Mouse (Mus musculus) kidney, postnatal 36 days (tissue): ENCODE measurements at regions not wholly inside any gene's neighbourhood (a gene's known extent, or its start where the extent isn't known, plus 50 kb on each side); places are given as distances from the start of the nearest gene placed in this dataset.
"Not testable (repeated sequence)": the region's sequence is repeated elsewhere in the genome, so short reads cannot be mapped to it uniquely, and the experiment has no call there.

ENCODE experiments used
- DNase-seq, 2 experiments: peaks; one replicate each; pipeline ENCODE4 v3.0.0; 2021 to 2022; ENCODE audit warnings: mixed read lengths in 2 of 2

DNA sequence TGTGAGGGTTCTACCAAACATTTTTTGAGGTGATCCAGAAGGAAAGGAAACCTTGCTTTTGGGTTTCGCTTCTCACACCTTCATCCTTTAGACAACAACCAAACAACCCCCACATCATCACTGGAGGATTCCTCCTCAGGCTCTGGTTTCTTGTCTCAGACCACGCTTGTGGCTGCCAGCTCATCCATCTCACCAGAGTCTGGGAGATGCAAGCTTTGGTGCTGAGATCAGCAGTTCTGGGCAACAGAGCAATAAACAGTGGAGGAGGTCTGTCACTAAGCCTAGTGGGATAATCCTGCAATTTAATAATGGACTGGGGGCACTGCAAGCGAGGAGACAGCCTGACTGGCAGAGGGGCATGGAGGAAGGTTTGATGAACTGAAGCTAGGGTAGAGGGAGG, 146.3 kb upstream of the Camk1g start:
- DNase-seq = no peak

DNA sequence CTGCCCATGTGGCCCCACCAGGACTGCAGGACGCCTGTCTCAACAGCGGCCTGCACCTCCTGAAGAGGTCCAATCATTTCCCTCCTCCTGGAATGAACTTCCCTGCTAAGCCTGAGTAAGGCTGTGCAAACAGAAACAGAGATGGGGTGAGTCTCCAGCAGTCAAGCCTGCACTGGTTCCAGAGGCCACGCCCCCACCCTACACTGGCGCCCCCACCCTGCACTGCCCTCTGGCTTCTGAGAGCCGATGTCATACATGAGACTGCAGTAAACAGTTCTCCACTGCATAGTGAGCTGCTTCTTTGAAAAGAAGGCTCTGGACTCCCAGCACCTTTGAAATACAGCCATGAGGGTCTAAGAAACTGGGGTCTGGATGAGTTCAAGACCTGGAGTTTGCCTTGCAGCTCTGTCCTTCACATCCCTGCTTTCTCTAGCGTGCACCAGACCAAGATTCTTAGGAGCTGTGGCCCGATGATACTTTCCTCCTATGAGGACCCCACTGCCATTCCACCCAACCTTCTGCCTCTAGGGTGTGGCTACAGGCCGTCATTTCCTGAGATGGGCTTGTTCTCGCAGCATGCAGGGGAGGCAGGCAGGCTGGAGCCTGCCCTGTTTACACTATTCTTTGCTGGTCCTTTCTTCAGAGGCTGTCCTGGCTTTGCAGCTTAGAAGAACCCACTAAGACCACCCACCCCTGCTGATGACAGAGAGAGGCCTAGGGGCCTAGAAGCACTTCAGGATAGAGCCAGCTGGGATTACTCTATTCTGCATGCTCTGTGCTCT, 144.0 kb upstream of the Camk1g start:
- peak in 1 of 2 experiments; percentile 28 for DNase-seq

DNA sequence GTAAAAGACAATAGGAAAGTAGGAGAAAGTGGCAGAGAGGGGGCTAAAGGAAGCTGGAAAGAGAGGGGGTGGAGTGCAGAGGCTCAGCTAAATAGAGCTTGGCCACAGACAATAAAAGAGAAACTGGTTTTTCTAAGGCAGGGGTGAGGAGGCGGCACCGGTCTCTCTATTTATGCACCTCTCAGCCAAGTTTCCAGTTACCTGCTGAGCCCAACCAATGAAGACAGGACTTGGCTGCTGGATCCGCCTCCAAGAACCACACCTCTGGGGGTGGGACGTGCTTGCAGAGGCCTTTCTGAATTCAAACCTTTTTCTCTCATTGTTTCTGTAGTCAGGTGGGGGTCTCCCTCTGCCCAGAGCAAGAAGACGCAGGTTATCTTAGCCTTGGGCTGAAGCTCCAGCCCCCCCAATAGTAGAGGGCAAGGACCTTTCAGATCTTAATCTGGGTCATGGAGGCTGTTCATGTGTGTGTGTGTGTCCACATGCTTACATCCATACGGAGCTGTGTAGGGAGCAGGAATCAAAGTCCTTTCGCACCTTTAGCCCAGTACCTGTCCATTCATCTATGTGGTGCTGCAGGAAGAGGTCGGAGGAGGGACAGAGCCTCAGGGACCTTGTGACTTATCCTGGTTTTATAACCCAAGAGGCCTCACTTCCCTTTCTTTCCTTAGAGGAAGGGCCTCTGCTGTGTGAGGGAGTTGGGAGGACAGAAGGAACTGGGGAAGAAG, 140.1 kb upstream of the Camk1g start:
- DNase-seq = peak; percentile 25 to 34

DNA sequence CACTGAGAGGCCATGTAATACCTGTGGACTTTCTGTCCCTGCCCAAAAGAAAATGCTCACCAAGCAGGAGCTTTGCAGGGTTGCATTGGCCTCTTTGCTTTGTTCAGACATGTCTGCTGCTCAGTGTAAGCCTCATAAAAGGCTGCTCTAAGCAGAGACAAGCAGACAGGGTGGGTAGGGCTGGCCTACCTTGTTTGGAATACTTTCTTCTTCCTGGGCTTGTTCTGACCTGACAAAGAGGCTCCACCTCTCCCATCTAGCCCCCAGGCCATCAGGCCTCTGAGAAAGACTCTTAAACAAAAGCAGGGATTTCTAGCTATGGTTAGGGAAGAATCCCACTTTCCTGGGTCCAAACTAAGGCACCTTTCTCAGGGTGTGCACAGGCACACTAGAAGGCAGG, 138.2 kb upstream of the Camk1g start:
- DNase-seq = no peak

DNA sequence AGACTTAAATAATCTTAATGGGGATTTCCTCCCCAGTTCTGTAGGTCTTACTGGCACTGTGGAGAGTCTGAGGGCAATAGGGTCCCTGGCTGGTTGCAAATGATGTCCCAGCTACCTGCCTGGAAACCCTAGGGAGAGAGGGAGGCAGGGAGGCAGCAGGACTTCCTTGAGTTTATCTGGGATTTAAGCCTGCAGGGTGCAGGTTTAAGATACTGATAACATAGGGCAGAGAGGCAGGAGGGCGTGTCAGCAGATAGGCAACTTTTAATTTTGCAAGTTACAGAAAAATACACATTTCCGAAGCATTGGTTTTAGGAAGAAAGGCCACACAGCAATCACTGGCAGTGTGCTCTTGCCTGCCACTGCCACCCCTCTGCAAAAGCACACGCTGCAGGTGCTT, 136.9 kb upstream of the Camk1g start:
- DNase-seq = no peak

DNA sequence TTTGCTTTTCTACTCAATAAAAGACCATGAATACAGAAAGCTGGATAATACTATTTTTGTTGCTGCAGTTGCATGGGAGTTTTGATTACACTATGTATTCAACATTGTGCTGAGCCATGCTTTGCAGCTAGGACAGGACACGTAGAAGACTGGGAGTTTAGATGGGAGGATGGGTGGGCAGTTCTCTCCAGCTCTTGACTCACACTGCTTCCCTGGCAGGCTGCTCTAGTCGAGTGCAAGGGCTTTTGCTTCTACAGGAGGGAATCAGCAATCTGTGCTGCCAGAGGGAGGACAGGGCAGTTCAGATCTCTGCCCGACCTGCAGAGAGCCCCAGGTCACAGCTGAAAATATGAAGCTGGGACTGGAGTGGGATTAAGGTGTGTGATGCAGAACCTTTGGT, 135.3 kb upstream of the Camk1g start:
- no peak for DNase-seq

DNA sequence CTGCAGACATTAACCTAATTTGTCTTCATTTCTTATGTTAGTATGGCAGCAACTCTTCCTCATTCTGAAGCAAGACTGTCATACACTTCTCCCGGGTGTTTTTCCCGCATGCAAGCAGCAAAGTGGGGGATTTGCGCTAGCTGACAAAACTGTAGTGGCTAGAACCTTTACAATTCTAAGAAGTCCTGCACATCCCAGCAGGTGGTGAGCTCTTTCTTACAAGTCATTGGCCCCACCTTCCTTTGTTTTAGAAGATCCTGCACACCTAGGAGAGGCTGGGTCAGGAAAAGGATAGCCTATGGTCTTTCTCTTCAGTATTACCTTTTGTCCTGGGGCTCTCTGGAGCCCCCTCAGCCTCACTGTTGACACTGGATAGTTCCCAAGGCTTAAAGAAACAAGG, 134.5 kb upstream of the Camk1g start:
- no peak for DNase-seq

DNA sequence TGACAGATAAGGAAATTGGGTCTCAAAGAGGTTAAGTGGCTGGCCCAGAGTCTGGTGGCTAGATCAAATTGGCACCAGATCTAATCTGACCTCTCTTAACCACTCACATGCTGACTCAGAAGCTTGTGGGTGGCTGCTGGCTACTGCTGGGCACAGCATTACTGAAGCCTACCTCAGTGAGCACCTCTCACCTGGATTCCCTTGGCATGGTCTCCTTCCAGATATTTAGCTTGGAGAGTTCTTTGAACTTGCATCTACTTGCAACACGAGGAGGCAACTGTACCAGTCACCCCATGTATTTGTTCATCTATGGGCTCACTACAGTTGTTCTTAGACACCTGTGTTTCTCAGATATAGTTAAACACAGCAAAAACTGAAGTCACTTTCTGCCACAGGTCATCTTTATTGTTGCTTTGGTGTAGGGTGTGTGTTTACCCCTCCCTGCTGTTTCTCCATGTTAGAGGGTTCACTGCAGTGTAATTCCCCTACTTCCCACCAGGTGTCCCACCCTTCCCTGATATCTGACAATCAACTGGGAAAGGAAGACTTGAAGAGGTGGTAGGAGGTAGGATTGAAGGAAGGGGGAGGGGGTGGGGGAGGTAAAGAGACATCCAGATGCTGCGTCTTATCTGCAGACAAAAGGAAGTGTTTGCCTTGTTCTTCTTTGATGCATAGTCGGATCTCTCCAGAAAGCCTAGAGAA, 133.7 kb upstream of the Camk1g start:
- DNase-seq = peak; percentile 53 to 77

DNA sequence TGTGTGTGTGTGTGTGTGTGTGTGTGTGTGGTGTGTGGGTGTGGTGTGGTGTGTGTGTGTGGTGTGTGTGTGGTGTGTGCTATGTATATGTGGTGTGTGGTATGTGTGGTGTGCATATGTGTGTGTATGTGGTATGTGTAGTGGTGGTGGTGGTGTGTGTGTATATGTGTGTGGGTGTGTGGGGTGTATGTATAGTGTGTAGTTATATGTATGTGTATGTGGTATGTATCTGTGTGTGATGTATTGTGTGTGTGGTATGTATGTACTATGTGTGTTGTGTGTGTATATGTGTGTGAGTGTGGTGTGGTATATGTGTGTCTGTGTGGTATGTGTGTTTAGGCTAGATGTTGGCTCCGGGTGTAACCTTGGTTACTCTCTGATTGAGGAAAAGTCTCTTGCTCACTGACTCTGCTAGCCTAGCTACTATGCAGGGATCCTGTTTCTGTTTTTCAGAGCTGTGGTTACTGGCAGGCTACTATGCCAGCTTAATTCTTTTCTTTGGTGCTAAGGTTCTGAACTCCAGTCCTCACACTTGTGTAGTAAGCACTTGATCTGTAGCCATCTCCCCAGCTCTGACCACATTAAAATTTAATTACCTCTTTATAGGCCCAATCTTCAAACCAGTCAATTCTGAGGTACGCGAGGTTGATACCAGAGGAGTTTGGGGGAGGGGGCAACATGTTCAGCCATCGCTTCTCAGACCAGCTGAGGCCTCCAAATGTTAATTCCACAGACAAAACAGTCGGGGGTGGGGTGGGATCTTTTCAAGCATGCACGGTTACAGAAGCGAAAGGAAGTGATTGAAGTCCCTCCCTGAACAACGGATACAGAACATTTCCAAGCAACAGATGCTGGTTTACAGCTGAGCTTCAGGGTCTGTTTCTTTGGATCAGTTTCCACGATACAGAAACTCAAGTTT, 126.4 kb upstream of the Camk1g start:
- no peak for DNase-seq

DNA sequence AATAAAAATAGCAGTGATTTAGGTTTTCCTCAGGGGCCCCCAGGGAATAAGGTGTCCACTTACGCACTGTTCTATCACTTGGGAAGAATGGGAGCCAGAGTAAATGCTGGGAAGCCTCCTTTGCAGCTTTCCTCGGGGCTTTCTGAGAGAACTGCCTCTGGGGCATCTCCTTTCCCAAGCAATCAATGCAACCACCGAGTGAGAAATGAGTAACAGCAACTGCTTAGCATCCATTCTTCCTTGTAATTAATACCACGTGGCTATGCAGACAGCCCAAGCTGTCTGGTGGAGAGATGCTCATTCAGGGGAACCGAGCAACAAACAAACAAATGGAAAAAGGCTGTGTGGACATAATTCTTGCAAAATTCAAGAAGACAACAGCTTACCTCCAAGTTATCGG, 117.9 kb upstream of the Camk1g start:
- no peak for DNase-seq

DNA sequence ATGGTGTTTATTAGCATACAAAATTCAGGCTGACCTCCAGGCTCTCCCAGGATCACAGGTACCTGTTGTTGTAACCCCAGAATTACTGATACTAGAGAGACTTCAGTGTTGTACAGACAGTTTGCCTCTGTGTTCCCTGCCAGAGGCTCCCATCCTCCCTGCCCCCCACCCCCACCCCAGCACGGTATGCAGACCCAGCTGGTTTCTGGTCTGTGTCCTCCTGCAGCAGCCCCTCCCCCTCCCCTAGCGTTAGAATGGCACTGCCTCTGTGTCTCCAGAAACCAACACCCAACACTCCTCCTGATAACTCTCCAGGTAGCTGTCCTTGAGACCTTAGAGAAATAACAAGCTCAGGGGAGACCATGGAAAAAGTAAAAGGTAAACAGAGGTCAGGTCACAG, 116.6 kb upstream of the Camk1g start:
- DNase-seq = not testable (repeated sequence)

DNA sequence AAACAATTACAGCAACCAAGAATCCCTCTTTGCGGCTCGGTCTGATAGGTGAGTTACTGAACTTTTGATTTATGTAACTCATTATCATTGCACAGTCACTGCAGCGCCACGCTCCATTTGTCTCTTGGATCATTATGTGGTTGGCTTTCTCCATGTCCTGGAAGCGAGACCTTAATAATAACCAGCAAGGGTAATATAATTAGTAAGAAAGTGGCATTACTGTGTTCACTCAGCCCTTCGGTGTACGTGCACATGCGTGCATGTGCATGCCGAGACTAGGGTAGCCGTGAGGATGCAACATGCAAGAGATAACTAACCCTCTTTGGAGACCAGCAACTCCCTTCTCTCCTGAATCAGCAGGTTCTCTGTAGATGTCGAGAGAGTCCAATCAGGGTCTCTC, 114.9 kb upstream of the Camk1g start:
- DNase-seq = no peak

DNA sequence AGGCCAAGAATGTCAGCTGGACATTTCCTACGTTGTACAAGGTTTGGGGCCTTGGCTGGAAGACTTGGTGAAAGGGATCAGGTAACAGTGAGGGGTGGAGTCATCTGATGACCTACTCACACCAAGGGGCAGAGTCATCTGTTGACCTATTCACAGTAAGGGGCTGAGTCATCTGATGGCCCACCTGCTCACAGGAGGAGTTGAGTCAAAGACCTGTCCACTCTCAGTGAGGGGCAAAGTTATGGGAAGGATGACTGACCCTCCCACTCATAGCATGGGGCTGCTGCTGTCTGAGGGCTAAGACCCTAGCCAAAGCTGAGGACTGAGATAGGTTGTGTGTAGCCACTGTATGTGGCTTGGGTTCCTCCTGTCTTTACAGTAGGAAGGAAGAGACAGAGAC, 107.2 kb upstream of the Camk1g start:
- no peak for DNase-seq

DNA sequence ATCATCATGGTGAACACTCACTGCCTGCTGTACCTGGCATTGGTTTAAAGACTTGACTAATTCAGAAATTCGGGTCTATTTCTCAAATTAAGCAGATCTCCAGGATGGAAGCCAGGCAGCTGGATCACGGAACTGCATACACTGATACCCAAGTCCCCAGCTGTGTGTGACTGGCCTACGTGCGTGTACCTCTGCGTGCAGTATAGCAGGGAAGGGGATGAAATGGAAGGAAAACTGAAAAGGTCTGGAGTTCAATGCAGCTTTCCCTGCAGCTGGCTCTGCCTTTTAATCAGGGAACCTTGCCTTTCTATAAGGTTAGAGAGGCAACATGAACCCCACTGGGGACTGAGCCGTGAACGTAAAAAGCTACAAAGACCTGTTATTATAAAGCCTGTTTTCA, 106.7 kb upstream of the Camk1g start:
- DNase-seq = no peak

DNA sequence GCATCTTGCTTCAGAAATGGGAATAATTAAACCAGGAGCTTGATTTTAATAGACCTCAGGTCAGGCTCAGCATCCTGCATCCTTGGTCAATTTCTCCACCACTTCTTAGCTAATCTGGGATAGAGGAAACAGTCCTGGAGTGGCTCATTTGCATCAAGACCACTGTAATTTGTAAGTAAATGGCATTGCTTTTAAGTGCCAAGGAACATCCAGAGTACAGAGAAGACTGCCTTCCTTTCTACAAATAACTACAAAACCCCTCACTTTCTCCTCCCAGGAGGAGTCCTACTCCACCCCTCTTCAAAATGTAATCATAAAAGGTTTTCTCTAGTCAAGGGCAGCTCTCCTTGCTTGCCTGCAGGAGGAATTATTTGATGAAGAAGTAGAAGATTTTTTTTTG, 96.2 kb upstream of the Camk1g start:
- DNase-seq = no peak

DNA sequence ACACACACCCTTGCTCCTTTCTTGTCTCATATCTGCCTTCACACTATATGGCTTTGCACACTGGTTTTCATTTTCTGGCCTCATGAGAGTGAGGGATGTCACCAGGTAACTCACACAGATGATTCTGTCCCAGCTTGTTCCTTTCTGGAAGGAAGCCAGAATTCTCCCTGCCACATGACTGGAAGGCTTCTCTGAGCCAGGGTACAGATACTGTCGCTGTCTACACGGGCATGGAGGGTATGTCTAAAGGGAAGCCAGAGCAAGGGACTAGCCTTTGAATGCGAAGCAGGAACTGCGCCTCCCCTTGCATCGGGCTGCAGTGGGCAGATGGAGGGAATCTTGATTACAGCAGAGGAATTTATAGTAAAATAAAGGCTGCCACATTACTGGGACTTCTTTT, 89.6 kb upstream of the Camk1g start:
- DNase-seq = no peak

DNA sequence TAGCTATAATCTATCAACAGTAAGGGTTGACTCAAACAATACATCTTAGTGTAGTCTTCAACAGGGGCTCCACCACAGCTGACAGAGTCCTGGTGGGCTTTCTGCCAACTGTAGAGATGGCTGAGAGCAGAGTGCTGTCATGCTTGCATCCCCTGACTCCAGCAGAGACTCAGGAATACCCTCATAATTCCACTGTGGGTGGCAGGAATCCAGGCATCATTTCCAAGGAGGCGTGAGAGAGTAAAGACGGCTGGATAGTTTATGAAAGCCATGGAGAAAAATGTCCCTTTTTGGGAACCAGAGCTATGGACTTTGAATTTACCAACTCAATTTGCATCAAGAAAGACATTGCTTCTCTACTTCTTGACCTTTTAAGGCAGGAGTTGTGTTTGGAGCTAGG, 87.8 kb upstream of the Camk1g start:
- DNase-seq = no peak

DNA sequence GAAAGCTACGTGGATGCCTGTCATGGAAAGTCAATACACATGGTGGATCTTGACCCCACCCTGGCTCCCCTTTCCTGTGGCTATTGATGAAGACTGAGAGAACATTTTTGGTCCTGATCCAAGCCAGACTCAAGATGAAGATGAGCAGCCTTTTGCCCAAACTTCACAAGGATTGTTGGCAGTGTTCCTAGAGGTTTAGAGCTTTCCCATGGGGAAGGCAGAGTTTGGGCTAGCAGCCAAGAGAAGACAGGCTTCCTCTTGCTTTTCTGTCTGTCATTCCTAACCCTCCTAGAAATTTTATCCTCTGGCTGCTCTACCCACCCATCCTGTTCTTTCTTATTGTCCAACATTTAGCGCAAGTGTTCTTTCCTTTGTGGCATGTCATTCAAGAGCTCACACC, 83.6 kb upstream of the Camk1g start:
- DNase-seq = peak in 1 of 2 experiments; percentile 10

DNA sequence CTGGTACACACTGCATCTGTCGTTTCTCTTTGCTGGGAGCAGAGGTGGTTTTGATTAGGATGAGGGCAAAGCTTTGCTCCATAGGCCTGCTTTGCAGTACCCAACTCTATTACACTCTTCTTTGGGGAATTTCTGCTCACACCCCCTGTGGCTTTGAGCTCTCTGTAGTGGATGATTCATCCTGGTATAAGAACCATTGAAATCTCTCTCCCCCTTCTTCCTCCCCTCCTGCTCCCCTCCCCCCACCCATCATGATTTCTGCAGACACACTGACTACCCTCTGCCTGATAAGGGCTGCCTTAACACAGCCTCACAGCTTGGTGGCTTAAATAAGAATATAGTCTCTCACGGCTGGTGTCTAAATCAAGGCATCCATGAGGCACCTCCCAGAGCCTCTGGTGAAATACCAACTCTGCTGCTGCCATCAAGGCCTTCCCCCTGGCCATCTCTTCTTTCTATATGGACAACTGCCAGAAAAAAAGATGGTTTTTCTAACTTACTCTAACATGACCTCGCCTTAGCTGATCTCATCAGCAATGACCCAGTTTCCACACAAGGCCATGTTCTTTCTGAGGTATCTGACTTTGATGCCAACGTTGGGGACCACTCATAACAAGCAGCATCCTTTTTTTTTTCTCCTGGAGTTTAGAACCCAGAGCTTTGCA, 81.5 kb upstream of the Camk1g start:
- no peak for DNase-seq

DNA sequence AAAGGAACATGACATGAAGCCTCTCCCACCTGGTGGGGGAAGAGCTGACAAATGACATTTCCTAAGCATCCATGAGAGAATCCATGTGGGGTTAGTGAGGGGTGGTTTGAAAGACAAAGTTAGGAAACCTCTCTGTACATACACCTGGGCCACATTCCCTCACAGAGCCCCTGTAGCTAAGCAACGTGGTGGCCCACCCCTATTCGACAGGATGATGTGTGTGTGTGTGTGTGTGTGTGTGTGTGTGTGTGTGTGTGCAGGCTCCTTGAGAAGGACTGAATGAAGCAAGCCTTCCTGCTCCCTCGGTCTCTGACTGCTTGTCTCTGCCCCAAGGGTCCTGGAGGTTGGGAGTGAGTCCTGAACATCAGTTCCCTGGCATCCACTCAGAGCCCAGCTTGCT, 80.7 kb upstream of the Camk1g start:
- DNase-seq = no peak

DNA sequence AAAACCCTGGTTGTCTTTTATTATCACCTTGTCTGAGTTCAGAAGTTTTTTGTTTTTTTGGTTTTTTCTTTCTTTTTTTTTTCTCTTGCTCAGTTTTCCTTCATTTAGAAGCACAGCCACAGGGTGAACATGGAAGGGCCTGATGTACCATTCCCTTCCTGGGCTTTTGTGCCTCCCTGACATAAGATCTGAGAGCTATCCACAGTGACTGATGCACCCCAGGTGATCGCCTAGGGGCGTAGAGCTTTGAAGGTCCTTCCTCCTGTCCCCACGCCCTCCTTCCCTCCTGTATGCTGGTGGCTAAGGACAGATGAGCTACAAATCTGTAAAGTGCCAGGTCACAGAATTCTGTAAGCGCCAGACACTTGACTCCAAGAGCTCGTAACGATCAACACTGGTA, 80.1 kb upstream of the Camk1g start:
- no peak for DNase-seq

DNA sequence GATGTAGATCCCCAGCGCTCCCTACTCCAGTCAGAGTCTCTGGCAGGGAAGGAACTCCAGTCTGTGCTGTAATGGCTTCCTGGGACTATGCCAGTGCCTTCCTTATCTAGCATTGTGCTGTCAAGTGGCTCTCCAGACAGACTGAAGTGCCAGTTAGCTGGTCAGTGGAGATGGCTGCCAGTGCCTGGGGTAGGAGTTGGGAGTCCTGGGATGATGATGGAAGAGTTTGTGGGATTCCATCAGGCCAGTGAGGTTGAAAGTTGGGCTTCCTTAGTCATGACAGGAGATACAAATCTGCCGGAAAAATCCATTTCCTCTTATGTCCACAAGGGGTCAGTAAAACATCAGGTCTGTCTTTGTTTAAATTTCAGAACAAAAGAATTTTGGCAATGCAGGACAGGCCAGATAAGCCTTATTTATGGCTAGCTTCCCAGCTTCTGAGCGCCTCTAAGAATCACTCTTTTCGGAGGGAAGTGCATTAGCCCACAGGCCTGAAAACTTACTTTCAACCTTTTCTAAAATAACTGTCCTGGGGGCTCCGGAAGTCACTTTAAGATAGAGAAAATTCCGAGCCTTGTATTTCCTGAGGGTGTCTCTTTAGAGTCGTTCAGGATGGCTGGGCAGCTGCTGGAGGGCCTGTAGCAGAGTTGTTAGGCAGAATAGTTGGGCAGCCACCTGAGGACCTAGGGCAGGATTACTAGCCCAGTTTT, 79.5 kb upstream of the Camk1g start:
- DNase-seq = peak; percentile 28 to 32
